Mouse (Mus musculus): ENCODE data around the gene Mark2.

Mark2 gene

GRCm38 (mm10) chr19:7295071-7295658 is 46.5 kb downstream of the Mark2 start:
- DNase-seq (ENCODE audit: low spot score in 2 of 2) = no peak

DNA sequence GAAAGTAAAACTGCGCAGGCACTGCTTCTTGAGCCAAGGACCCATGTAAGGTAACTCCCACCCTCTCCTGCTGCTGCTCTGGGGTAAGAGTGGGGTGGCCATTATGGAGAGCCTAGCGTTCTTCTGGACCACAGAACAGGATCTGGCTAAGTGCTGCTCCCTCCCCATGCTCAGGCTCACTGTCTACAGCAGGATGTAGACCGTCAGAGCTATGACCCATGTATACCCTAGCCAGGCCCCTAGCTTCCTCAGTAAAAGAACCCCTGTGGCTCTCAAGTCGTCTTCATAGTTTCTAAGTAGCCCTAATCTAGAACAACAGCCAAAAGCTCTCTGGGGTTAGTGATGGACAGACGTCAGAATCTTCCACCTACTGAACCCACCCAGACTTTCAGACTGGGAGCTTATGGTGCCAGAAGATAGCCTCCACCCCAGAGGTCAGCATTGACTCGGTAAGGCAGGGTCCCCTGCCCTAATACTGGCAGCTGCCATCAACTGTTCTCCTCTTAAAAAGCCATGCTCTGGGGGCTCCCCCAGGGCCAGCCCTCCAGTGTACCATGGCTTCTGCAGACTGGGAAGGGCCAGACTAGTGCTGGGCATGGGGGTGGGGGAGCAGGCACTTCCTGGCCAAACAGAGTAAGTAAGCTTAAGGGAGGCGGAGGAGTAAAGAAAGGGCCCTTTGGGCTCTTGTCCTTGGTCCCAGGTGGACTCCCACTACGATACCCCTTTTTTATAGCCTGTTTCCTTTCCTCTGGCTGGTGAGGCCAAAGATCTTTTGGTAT is 47.4 kb downstream of the Mark2 start:
- no peak for DNase-seq (ENCODE audit: low spot score in 2 of 2)

- DNase-seq (ENCODE audit: low spot score in 2 of 2) = no peak
These were observed 49.5 kb downstream of the Mark2 start for GRCm38 (mm10) chr19:7291958-7292709.

DNA sequence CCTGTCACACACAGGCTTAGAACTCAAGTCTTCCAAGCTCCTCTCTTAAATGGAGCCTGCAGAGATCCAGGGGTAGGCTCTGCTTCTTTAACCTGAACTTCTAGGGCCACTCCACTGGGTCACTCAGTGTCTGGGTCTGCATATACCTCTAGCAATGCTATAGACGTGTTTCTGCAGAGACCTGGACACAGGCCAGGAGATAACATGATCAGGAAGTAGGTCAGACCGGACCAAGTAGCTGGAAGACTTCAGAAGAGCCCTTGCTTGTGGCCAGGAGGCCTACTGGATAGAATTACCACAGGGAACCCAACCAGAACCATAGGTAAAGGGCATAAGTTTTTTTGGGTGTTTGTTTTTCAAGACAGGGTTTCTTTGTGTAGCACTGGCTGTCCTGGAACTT is 51.9 kb downstream of the Mark2 start:
- DNase-seq (ENCODE audit: low spot score in 2 of 2) = no peak

DNA sequence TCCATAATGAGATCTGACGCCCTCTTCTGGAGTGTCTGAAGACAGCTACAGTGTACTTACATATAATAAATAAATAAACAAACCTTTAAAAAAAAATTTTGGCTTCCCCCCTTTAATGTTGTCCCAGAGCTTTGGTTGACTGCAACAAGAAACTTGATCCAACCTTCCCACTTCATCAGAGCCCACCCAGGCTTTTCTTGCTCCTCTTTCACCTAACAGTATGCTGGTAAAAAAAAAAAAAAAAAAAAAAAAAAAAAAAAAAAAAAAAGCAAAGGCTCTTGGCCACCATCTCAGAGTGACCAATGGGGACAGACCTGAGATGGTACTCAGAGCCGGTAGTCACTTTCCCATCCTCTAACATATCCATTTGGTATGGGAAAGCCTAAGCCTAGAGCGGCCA is 53.4 kb downstream of the Mark2 start:
- DNase-seq (ENCODE audit: low spot score in 2 of 2) = no peak

DNA sequence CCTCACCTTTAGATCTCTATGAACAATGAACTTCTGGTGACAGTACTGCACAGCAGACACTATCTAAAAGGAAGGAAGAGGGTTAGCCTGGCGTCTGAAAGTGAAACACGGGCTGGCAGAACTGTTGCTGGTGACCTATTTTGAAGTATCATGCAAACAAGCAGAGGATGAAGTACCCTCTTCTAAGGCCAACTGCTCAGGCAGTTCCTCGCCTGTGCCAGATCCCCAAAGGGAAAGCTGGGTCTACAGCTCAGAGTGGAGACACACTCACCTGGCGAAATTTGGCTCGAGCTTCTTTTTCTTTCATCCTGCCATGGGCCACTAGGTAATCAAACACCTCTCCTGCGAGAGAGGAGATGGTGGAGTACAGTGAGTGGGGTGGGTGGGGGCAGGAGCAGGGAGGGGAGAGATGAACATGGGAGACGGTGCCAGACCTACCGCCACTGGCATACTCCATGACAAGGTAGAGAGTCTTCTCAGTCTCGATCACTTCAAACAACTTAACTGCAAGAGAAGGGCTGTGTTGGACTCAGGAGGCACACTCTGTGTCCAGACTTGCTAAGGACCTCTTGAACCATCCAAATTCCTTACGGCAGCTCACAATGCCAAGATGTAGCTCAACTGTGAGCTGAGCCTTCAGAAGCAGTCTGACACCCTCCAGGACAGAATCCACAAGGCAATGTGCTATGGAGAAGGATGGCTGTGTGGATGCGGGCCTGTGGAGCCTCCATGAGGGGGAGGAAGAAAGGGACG is 54.9 kb downstream of the Mark2 start:
- DNase-seq (ENCODE audit: low spot score in 2 of 2) = no peak

GRCm38 (mm10) chr19:7280557-7281330 is 60.9 kb downstream of the Mark2 start:
- no peak for DNase-seq (ENCODE audit: low spot score in 2 of 2)

GRCm38 (mm10) chr19:7279114-7279513 is 62.5 kb downstream of the Mark2 start:
- DNase-seq (ENCODE audit: low spot score in 2 of 2) = peak in 1 of 2 experiments; percentile 55

DNA sequence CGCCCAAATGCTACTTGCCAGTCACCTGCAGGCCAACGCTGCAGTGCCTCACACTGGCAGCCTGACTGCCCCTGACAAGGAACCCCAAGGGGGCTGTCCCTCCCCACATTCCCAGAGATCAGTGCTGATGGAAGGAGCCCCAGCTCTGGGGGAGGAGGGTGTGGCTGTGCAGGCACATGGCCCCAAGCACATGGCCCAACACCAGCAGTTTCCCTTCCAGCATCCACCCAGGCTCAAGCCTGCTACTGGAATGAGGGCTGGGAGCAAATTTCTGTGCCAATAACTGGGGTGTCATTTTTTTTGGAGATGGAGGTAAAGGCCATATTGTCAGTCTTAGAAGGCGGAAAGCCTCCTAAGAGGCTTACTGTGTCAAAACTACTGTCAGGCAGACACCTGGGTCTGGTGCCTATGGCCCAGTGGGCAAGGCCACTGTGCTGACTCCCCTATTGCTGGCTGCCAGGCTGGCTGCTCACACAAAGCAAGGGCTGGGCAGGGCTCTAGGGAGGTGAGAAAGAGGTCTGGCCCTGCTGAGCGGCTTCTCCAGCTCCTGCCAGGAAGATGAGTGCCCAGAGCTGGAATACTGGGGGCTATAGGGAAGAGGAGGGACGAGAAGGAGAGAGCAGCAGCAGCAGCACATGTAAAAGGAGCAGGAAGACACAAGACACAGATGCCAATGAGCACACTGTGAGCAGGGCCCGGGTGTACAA is 63.3 kb downstream of the Mark2 start:
- no peak for DNase-seq (ENCODE audit: low spot score in 2 of 2)

DNA sequence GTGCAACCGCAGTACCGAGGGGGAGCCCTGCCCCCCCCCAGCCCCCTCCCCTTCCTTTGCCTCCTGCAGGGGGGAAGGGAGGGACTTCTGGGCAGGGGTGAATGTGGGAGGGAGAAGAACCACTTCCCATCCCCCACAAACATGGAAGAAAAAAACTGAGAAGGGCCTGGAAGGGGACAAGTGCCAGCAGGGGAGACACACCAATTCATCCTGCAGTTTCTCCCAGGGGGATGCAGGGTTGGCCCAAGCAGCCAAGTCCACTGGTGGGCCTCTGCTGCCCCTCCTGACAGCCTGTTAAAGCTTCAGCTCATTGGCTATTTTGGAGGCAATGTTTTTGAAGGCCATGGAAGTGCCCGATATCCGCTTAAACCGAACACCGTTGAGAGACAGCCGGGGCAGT is 64.9 kb downstream of the Mark2 start:
- no peak for DNase-seq (ENCODE audit: low spot score in 2 of 2)

DNA sequence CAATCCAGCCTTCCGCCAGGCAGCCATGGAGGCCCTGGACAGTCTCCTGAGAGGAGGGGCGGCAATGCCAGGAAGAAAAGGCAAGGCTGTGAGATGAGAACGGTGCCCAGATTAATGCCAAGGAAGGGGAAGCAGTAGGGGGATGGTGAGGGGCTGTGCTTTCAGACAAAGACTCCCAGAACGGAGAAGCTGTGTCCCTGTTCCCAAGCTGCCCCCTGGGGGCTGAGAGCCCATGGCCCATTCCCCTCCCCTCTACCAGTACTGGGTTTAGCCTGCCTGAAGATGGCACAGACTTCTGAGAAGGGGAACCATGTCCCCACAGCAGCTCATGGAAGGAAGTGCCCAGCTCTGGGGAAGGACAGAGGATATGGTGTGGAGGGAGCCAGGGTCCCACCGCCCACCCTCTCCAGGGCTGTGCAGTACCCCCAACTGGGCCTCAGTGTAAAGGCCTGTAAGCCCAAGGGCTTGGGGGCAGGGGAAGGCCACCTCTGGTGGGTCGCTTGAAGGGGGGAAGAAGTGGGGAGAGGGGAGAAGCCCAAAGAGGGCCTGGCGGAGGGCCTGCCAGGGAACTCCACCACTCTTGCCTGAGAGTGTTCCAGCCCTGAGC is 65.5 kb downstream of the Mark2 start:
- peak in 1 of 2 experiments; percentile 48 for DNase-seq (ENCODE audit: low spot score in 2 of 2)

DNA sequence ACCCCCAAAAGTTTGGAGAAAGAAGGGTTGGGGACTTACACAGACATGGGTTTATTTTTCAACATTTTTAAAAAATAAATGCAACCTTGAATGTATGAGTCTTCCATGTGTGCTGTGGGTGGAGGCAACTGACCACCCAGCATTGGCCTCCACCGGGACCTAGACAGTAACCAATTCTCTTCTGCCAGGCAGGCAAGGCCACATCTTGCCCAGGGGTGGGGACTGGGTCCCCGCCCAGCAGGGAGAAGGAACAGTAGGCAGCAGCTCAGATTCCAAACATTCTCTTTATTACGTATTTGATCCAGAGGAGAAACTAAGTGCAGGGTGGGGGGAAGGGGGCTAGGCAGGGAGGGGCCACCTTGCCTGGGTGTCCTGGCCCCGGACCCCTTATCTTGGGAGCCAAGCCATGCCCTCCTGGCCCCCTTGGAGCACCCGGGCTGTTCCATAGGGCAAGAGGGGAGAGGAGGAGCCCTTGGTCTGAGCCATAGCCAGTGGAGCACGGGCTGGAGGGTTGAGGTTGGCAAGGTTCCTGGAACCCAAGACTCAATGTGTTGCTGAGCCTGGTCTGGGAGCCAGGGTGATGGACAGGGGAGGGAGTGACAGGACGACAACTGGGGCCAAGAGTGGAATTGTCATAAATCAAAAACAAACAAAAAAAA is 66.4 kb downstream of the Mark2 start:
- DNase-seq (ENCODE audit: low spot score in 2 of 2) = peak in 1 of 2 experiments; percentile 53

DNA sequence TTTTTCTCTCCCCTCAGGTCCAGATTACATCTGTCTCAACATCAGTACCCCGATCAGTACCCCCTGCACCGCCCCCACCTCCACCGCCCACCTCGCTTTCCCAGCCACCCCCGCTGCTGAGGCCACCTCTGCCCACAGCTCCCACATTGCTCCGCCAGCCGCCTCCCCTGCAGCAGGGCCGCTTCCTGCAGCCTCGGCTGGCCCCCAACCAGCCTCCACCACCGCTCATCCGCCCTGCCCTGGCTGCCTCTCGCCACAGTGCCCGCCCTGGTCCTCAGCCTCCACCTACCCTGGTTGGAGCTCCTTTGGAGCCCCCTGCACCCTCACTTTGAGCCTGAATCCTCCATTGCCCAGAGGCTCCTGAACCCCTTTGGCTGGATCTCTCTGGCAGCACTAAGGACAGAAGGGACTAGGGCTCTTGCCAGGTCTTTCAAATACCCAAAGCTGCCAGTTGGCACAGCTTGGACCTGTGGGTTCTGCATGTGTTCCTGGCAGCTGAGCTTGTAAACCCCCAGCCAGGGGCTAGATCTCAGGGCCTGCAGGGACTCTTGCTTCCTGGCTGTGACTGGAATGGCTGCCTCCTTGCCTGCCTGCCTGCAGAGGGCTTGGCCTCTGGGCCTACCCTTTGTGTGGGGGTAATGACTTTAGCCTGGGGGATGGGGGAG is 67.2 kb downstream of the Mark2 start:
- DNase-seq (ENCODE audit: low spot score in 2 of 2) = peak in 1 of 2 experiments; percentile 74

GRCm38 (mm10) chr19:7273486-7273885 is 68.2 kb downstream of the Mark2 start:
- DNase-seq (ENCODE audit: low spot score in 2 of 2) = no peak

GRCm38 (mm10) chr19:7269290-7270044 is 72.2 kb downstream of the Mark2 start:
- peak in 1 of 2 experiments; percentile 51 for DNase-seq (ENCODE audit: low spot score in 2 of 2)

DNA sequence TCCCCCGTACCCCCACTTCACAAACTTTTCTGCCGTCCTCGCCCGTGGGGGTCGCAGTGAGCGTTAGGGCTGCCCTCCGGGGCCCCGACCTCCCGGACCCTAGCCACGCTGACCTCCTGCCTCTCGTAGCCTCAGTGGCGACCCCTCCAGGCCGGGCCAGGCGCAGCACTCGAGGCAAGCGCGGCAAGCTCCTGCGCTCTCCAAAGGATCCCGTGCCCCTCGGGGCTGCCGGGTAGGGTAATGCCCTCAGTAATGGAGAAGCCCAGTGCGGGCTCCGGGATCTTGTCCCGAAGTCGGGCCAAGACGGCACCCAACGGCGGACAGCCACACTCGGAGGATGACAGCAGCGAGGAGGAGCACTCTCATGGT is 73.0 kb downstream of the Mark2 start:
- peak; percentile 74 to 92 for DNase-seq (ENCODE audit: low spot score in 2 of 2)

GRCm38 (mm10) chr19:7267781-7268721 is 73.6 kb downstream of the Mark2 start:
- DNase-seq (ENCODE audit: low spot score in 2 of 2) = peak; percentile 69 to 86

Data from cerebellum, postnatal 4 days (tissue).